Mouse (Mus musculus) testis, adult 2 months (tissue): ENCODE results near the gene Gm13124.

Source experiments
- CTCF ChIP-seq: fragments of 200-500 bp; IDR thresholded peaks from 2 replicates; pipeline ENCODE4 v1.5.1; 2012; ENCODE audit warnings: low read depth, mild to moderate bottlenecking, inconsistent platforms, low read length, moderate library complexity; ENCODE audit not compliant: control insufficient read depth, insufficient read depth, insufficient replicate concordance
- POLR2A ChIP-seq: fragments of 200-500 bp; IDR thresholded peaks from 2 replicates; pipeline ENCODE4 v1.6.1; 2012; ENCODE audit warnings: low read depth, mild to moderate bottlenecking, inconsistent platforms, low read length, moderate library complexity; ENCODE audit not compliant: control insufficient read depth

DNA sequence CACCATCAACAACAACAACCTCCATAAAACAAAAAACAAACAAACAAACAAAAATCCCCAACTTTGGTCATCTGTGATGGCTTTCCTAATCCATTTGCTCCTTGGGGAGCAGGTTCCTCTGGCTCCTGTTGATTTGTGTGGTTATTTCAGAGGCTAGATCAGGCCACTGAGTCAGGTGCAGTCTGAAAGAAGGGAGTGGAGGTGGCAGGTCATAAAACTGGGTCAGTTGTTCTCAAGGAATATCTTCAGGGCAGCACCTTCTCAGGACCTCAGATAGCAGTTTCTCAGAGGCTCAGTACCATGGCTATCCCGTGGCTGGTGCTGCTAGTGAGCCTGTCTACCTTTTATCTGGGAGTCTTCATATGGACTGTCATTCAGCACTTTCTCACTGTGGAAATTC, 48.5 kb upstream of the Gm13124 start, which contains the start of gene Aadacl4:
- TF ChIP-seq CTCF (no peak), POLR2A (no peak)
